Mouse (Mus musculus): ENCODE data around the gene Pkp3. TPM values are rescaled to one million over a fixed set of nuclear protein-coding genes. Genes with fewer than 3 reads are reported as not detected.

Pkp3 gene
- polyA plus RNA-seq, 1 experiment, result 19.6 TPM

DNA sequence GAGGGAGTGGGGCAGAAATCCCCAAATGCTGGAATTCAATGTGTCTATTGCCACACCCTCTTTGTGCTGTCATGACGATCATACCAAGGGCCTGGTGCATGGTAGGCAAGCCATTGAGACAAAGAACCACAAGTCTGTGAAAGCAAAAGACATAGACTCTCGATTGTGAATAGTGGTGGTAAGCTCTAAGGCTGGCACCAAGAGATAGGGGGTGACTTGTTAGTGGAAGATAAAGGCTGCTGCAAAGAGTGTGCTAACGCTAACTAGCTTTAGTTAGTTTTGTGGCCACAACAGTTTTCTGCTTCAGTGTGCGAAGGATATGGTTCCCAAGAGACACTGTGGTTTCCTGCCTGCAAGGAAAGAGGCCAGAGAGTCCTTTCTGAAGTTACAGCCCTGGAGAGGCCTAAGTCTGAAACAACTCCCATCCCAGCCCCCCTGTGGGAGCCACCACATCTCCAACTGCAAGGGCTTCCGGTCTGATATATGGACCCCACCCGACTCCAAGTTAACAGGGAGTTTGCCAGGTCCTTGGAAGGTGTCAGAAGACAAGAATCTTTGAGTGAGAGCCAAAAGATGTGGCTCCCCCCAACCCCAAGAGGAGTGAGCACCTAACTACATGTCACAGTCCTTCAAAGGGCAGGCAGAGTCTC is 31.0 kb upstream of the Pkp3 start:
- no peaks in the 10 kb centered on the region for H3K9me3 ChIP-seq (replicated peaks; ENCODE audit: control insufficient read depth, insufficient read depth, low read length, poor library complexity, severe bottlenecking)
- H3K27me3 ChIP-seq (ENCODE audit: control insufficient read depth, insufficient read depth, low read length, poor library complexity, severe bottlenecking), result no peaks in the 10 kb centered on the region
- H3K4me3 ChIP-seq (ENCODE audit: low read depth, low read length), result peak overlapping the region; percentile 30
- TF ChIP-seq CTCF (IDR thresholded peaks at IDR 0.05; ENCODE audit: low read depth, low read length), result no peak
- no peak for TF ChIP-seq EP300 (IDR thresholded peaks at IDR 0.05; ENCODE audit: insufficient read depth, low read depth, low read length)
- no peak for TF ChIP-seq POLR2A (IDR thresholded peaks at IDR 0.05; ENCODE audit: insufficient read depth, low read length)
- peak overlapping the region; percentile 87 for H3K27ac ChIP-seq (ENCODE audit: insufficient read depth, low read length)
- H3K4me1 ChIP-seq (ENCODE audit: control insufficient read depth, insufficient read depth, low read length), result peaks cover 3% of the 10 kb centered on the region
- peak overlapping the region; percentile 9; the same call in 1 of the 2 replicates for H3K9ac ChIP-seq (ENCODE audit: low read depth, poor library complexity, severe bottlenecking)
- no peaks in the 10 kb centered on the region for H3K36me3 ChIP-seq (ENCODE audit: control insufficient read depth, insufficient read depth, low read length, poor library complexity, severe bottlenecking)

DNA sequence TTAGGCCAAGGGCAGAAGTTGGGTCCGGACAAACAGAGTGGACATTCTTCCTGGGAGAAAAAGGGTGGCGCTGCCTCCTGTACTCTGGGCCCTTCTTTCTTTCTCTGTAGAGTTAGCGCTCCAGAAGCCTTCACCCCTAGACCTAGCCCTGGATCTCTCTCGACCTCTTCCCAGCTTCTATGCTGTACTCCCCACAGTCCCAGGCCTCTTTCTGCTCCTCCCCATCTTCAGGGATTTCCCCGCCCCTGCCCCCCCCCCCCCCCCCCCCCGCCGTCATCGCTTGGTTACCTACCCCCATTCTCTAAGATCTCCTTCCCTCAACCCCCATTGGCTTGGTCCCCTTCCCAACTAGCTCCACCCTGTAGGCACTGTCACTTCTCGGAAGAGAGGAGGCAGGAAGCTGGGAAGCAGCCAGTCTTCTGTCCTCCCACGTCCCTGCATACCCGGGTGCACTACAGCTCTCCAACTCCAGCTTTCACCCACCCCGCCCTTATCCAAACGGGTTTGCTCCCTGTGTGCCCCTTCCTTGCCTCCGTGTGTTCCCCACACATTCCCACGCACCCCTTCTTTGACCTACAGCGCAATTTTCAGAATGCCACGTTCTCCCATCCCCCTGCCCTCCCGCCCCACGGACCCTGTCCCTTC is 30.3 kb upstream of the Pkp3 start:
- TF ChIP-seq CTCF (IDR thresholded peaks at IDR 0.05; ENCODE audit: low read depth, low read length) (no peak), POLR2A (IDR thresholded peaks at IDR 0.05; ENCODE audit: insufficient read depth, low read length) (peak; percentile 66), EP300 (IDR thresholded peaks at IDR 0.05; ENCODE audit: insufficient read depth, low read depth, low read length) (peak; percentile 72)
- Histone ChIP-seq H3K27ac (ENCODE audit: insufficient read depth, low read length) (peak overlapping the region; percentile 87), H3K9me3 (replicated peaks; ENCODE audit: control insufficient read depth, insufficient read depth, low read length, poor library complexity, severe bottlenecking) (no peaks in the 10 kb centered on the region)

DNA sequence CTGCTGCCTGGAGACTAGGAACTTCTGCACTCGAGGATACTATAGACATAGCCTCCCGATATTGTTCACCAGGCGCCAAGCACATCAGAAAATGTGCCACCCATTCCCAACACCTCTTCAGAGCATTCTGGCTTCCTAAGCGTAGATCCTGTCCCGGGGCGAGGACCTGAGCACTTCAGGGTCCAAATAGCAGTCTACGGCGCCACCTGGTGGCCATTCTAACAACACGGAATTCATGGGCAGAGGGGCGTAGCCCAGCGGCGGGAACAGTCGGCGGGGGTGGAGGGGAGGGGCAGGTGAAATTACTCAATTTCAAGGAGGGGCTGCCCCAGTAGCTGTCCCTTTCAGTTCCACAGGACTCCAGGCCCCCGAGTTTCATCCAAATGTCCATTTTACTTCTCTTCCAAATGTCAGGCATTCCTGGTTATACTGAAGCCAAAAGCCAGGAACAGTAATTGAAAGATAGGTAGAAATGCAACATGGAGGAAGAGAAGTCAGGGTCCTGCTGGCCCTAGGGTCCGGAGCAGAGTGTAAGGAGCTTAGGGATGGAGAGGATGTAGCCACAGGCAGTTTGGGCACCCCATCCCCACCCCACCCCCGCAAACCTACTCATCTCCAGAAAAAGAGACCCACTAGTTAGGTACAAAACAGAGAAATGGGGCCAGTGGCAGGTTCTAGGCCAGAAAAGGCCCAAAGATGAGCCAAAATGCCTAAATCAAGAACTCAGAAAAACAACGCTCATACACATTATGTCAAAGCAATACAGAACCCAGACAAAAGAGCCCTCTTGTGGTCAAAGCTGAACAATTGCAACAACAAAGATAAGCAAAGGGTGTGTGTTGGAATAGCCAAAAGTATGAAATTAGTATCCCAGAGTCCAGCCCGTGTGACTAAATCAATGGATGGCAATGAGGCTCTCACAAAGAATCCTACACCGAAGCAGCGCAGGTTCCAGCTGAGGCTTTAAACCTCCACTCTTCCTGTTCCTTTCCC is 29.5 kb upstream of the Pkp3 start:
- Histone ChIP-seq H3K4me3 (ENCODE audit: low read depth, low read length) (peak overlapping the region; percentile 61), H3K9me3 (replicated peaks; ENCODE audit: control insufficient read depth, insufficient read depth, low read length, poor library complexity, severe bottlenecking) (no peaks in the 10 kb centered on the region), H3K36me3 (ENCODE audit: control insufficient read depth, insufficient read depth, low read length, poor library complexity, severe bottlenecking) (no peaks in the 10 kb centered on the region), H3K9ac (ENCODE audit: low read depth, poor library complexity, severe bottlenecking) (peak overlapping the region; percentile 38), H3K27ac (ENCODE audit: insufficient read depth, low read length) (peak overlapping the region; percentile 75), H3K27me3 (ENCODE audit: control insufficient read depth, insufficient read depth, low read length, poor library complexity, severe bottlenecking) (no peaks in the 10 kb centered on the region), H3K4me1 (ENCODE audit: control insufficient read depth, insufficient read depth, low read length) (peaks cover 2% of the 10 kb centered on the region)
- peak; percentile 86 for TF ChIP-seq CTCF (IDR thresholded peaks at IDR 0.05; ENCODE audit: low read depth, low read length)
- no peak for TF ChIP-seq POLR2A (IDR thresholded peaks at IDR 0.05; ENCODE audit: insufficient read depth, low read length)
- TF ChIP-seq EP300 (IDR thresholded peaks at IDR 0.05; ENCODE audit: insufficient read depth, low read depth, low read length), result peak; percentile 72; the same call in 1 of the 2 replicates

More for the DNA sequence above, 30.3 kb upstream of the Pkp3 start:
- H3K27me3 ChIP-seq (ENCODE audit: control insufficient read depth, insufficient read depth, low read length, poor library complexity, severe bottlenecking), result no peaks in the 10 kb centered on the region
- H3K4me1 ChIP-seq (ENCODE audit: control insufficient read depth, insufficient read depth, low read length), result peaks cover 3% of the 10 kb centered on the region
- peak overlapping the region; percentile 61 for H3K4me3 ChIP-seq (ENCODE audit: low read depth, low read length)
- H3K9ac ChIP-seq (ENCODE audit: low read depth, poor library complexity, severe bottlenecking), result peak overlapping the region; percentile 38
- no peaks in the 10 kb centered on the region for H3K36me3 ChIP-seq (ENCODE audit: control insufficient read depth, insufficient read depth, low read length, poor library complexity, severe bottlenecking)

DNA sequence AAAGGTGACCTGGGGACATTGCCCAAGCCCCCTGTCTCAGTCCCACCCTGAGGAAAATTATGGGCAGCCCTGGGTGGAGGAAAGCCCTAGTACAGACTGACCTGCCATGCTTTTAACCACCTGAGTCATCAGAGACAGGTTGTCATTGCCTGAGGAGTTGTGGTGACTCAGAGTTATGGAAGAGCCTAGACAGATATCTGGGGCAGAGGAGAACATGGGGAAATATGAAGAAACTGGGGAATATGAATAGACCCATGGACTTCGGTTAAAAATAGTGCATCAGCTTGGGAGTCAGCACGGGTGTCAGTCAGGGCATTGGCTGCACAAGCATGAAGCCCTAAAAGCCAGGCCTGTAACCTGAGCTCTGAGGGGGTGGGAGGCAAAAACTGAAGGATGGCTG is 28.7 kb upstream of the Pkp3 start:
- Histone ChIP-seq H3K27ac (ENCODE audit: insufficient read depth, low read length) (0 out of 2 replicates have a peak overlapping the region, but pooled peaks have one; percentile 3), H3K4me3 (ENCODE audit: low read depth, low read length) (no peak overlapping the region), H3K36me3 (ENCODE audit: control insufficient read depth, insufficient read depth, low read length, poor library complexity, severe bottlenecking) (no peaks in the 10 kb centered on the region), H3K9ac (ENCODE audit: low read depth, poor library complexity, severe bottlenecking) (no peak overlapping the region), H3K9me3 (replicated peaks; ENCODE audit: control insufficient read depth, insufficient read depth, low read length, poor library complexity, severe bottlenecking) (no peaks in the 10 kb centered on the region), H3K27me3 (ENCODE audit: control insufficient read depth, insufficient read depth, low read length, poor library complexity, severe bottlenecking) (no peaks in the 10 kb centered on the region), H3K4me1 (ENCODE audit: control insufficient read depth, insufficient read depth, low read length) (peaks cover 2% of the 10 kb centered on the region)
- no peak for TF ChIP-seq POLR2A (IDR thresholded peaks at IDR 0.05; ENCODE audit: insufficient read depth, low read length)
- TF ChIP-seq EP300 (IDR thresholded peaks at IDR 0.05; ENCODE audit: insufficient read depth, low read depth, low read length), result no peak
- no peak for TF ChIP-seq CTCF (IDR thresholded peaks at IDR 0.05; ENCODE audit: low read depth, low read length)

- Histone ChIP-seq H3K27ac (ENCODE audit: insufficient read depth, low read length) (peak overlapping the region; percentile 46; the same call in 1 of the 2 replicates), H3K27me3 (ENCODE audit: control insufficient read depth, insufficient read depth, low read length, poor library complexity, severe bottlenecking) (no peaks in the 10 kb centered on the region), H3K9me3 (replicated peaks; ENCODE audit: control insufficient read depth, insufficient read depth, low read length, poor library complexity, severe bottlenecking) (no peaks in the 10 kb centered on the region), H3K9ac (ENCODE audit: low read depth, poor library complexity, severe bottlenecking) (peak overlapping the region; percentile 31; the same call in 1 of the 2 replicates), H3K4me3 (ENCODE audit: low read depth, low read length) (peak overlapping the region; percentile 95), H3K4me1 (ENCODE audit: control insufficient read depth, insufficient read depth, low read length) (peaks cover 2% of the 10 kb centered on the region), H3K36me3 (ENCODE audit: control insufficient read depth, insufficient read depth, low read length, poor library complexity, severe bottlenecking) (no peaks in the 10 kb centered on the region)
- no peak for TF ChIP-seq POLR2A (IDR thresholded peaks at IDR 0.05; ENCODE audit: insufficient read depth, low read length)
- no peak for TF ChIP-seq CTCF (IDR thresholded peaks at IDR 0.05; ENCODE audit: low read depth, low read length)
- no peak for TF ChIP-seq EP300 (IDR thresholded peaks at IDR 0.05; ENCODE audit: insufficient read depth, low read depth, low read length)
These were observed 26.8 kb upstream of the Pkp3 start for GRCm38 (mm10) chr7:141051060-141051685.
